In the genomic region with DNA sequence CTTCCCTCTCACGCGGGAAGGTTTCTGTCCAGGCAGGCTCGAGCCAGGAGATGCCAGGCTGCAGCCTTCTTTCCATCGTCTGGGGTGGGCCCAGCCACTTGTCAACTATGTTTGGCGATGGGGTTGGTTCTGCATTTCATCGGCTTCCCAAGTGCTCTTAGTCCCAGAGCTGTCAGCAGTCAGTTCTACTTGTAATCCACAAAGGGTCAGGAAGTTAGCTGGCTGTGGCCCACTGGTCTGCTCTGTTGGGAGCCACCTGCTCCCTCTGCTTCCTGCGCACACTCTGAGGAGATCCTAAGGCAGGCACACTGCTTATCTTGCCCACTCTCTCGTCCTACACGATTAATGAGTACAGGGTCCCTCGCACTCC, we compare ENCODE assay signal across 8 mouse cellular contexts. TPM values are rescaled to one million over a fixed set of nuclear protein-coding genes. Genes with fewer than 3 reads are reported as not detected.
DNase-seq lines count a peak whose midpoint lies in the region; ATAC-seq and TF ChIP-seq lines count a peak whose summit lies in the region.

No protein-coding gene starts in this region.

- peak overlapping the region; percentile 97 for H3K27ac ChIP-seq in gastrocnemius, adult 2 months
- peak overlapping the region; percentile 95 for H3K27ac ChIP-seq in forebrain, embryonic 10.5 days
- peak overlapping the region; percentile 80 for H3K27ac ChIP-seq in liver, embryonic 13.5 days

- H3K79me3 ChIP-seq in C2C12 (ENCODE audit: low read depth) = no peaks in the 10 kb centered on the region

- ATAC-seq in liver, embryonic 13.5 days (ENCODE audit: low read depth) = peak; percentile 45

- peaks cover 19% of the 10 kb centered on the region for H3K4me1 ChIP-seq in forebrain, embryonic 10.5 days
- peaks cover 28% of the 10 kb centered on the region for H3K4me1 ChIP-seq in liver, embryonic 13.5 days (replicated peaks)

- peaks cover 11% of the 10 kb centered on the region for H3K9me3 ChIP-seq in forebrain, embryonic 10.5 days
- 0 out of 2 replicates have a peak, but pooled peaks cover 8% of the 10 kb centered on the region for H3K9me3 ChIP-seq in liver, embryonic 13.5 days (replicated peaks)

- no peaks in the 10 kb centered on the region for H3K36me3 ChIP-seq in C2C12 (ENCODE audit: control insufficient read depth, insufficient read depth)
- H3K36me3 ChIP-seq in forebrain, embryonic 10.5 days (replicated peaks) = no peaks in the 10 kb centered on the region
- no peaks in the 10 kb centered on the region for H3K36me3 ChIP-seq in liver, embryonic 13.5 days

- H3K79me2 ChIP-seq in C2C12 (ENCODE audit: control insufficient read depth, insufficient read depth) = peaks cover 15% of the 10 kb centered on the region

- TF ChIP-seq CTCF in gastrocnemius, adult 2 months (IDR thresholded peaks at IDR 0.05) = no peak
- TF ChIP-seq CTCF in C2C12 (IDR thresholded peaks at IDR 0.05; ENCODE audit: control insufficient read depth, insufficient read depth, insufficient read length) = no peak

- peak overlapping the region; percentile 90 for H3K4me2 ChIP-seq in liver, embryonic 13.5 days

- H3K4me3 ChIP-seq in gastrocnemius, adult 2 months = peak overlapping the region; percentile 82
- H3K4me3 ChIP-seq in C2C12 (ENCODE audit: insufficient read depth, poor library complexity, severe bottlenecking) = peak overlapping the region; percentile 42
- H3K4me3 ChIP-seq in forebrain, embryonic 10.5 days = peak overlapping the region; percentile 83
- H3K4me3 ChIP-seq in liver, embryonic 13.5 days (replicated peaks) = peak overlapping the region; percentile 79

- 8% methylated on average over 10 of the region's 10 CpGs for WGBS in forebrain, embryonic 10.5 days
- 2% methylated on average over 10 of the region's 10 CpGs for WGBS in liver, embryonic 13.5 days (ENCODE audit: insufficient replicate concordance)

- no peak for DNase-seq in gastrocnemius, adult 2 months
- no peak for DNase-seq in gastrocnemius, postnatal 4 days (ENCODE audit: low spot score in 2 of 2)
- DNase-seq in forebrain, embryonic 10.5 days (ENCODE audit: extremely low spot score, low spot score) = no peak
- peak; percentile 26 for DNase-seq in liver, embryonic 13.5 days
- DNase-seq in gastrocnemius, adult 18-20 months (ENCODE audit: low spot score) = no peak
- DNase-seq in adrenal gland, postnatal 25 days = no peak
- DNase-seq in frontal cortex, postnatal 14 days (ENCODE audit: low spot score in 2 of 2) = no peak

- intact Hi-C loops in gastrocnemius, adult 2 months (cut with DNase I) = no loop called here

- no peaks in the 10 kb centered on the region for H3K27me3 ChIP-seq in C2C12 (ENCODE audit: control insufficient read depth, insufficient read depth, insufficient read length)
- no peaks in the 10 kb centered on the region for H3K27me3 ChIP-seq in forebrain, embryonic 10.5 days (ENCODE audit: poor library complexity, severe bottlenecking)
- H3K27me3 ChIP-seq in liver, embryonic 13.5 days = no peaks in the 10 kb centered on the region

- peak overlapping the region; percentile 86 for H3K9ac ChIP-seq in liver, embryonic 13.5 days

- peak overlapping the region; percentile 93 for H3ac ChIP-seq in C2C12 (ENCODE audit: control insufficient read depth, insufficient read length, low read depth)

TF ChIP-seq in C2C12, 6 proteins besides CTCF, POLR2A, EP300 and RAD21:
- TF ChIP-seq USF1 (IDR thresholded peaks at IDR 0.05; ENCODE audit: low read depth) (no peak), MYOD1 (IDR thresholded peaks at IDR 0.05; ENCODE audit: control insufficient read depth, insufficient read length, low read depth) (no peak), CEBPB (IDR thresholded peaks at IDR 0.05; ENCODE audit: low read depth) (no peak)

RNA-seq across cellular contexts. Expression of a gene that starts 0.6 kb away (rescaled TPM):
- 10 to 100 TPM; 12.1 to 24.5 TPM for total RNA-seq in gastrocnemius, adult 2 months (2021)
- total RNA-seq in gastrocnemius, postnatal 4 days (2021) = 10 to 100 TPM; 14.3 TPM
- polyA plus RNA-seq in C2C12 (2012; fragmentation: generic; extraction: Trizol) = 3.3 TPM
- polyA plus RNA-seq in forebrain, embryonic 10.5 days (2016; fragmentation: Nextera tagmentation; extraction: Ambion mirVana) = 5.9 and 6.8 TPM in 2 replicates
- 4.4 and 5.5 TPM in 2 replicates for polyA plus RNA-seq in liver, embryonic 13.5 days (2015; fragmentation: Nextera tagmentation; extraction: Ambion mirVana)
- total RNA-seq in gastrocnemius, adult 18-20 months (2021) = 10 to 100 TPM; 22.1 to 27.6 TPM
- 19.6 and 24.1 TPM in 2 replicates for total RNA-seq in adrenal gland, postnatal 25 days (2021)
